Mouse (Mus musculus) thymus, adult 2 months (tissue): ENCODE data around the gene Olfr15. TPM values are rescaled to one million over a fixed set of nuclear protein-coding genes. Genes with fewer than 3 reads are reported as not detected.

Experiments used
- DNase-seq: peaks from one replicate; pipeline ENCODE4 v3.0.0; 2021
- H3K27ac ChIP-seq: fragments of 200-500 bp; 2 replicates; pipeline ENCODE4 v1.5.1; 2012; ENCODE audit warnings: low read length, control low read depth; ENCODE audit not compliant: control insufficient read depth, insufficient read depth
- H3K27me3 ChIP-seq: fragments of 200-500 bp; 2 replicates; pipeline ENCODE4 v1.6.1; 2012; ENCODE audit warnings: mild to moderate bottlenecking, low read length, moderate library complexity, mixed read lengths; ENCODE audit not compliant: control insufficient read depth, insufficient read depth
- H3K36me3 ChIP-seq: fragments of 200-500 bp; 2 replicates; pipeline ENCODE4 v1.6.1; 2012; ENCODE audit warnings: mild to moderate bottlenecking, low read length, moderate library complexity; ENCODE audit not compliant: control insufficient read depth, insufficient read depth
- H3K4me1 ChIP-seq: fragments of 200-500 bp; replicated peaks from 2 replicates; pipeline ENCODE4 v1.6.1; 2012; ENCODE audit warnings: low read length; ENCODE audit not compliant: control insufficient read depth, insufficient read depth
- H3K4me3 ChIP-seq: fragments of 200-500 bp; 2 replicates; pipeline ENCODE4 v1.5.1; 2012; ENCODE audit warnings: mild to moderate bottlenecking, low read length, control low read depth, moderate library complexity; ENCODE audit not compliant: control insufficient read depth, insufficient read depth
- CTCF ChIP-seq: fragments of 200-500 bp; IDR thresholded peaks from 2 replicates; pipeline ENCODE4 v1.5.1; 2012; ENCODE audit warnings: mild to moderate bottlenecking, control low read depth, low read length, moderate library complexity, borderline replicate concordance; ENCODE audit not compliant: control insufficient read depth, poor library complexity, insufficient read depth; ENCODE audit errors: extremely low read depth
- POLR2A ChIP-seq: fragments of 200-500 bp; IDR thresholded peaks from 2 replicates; pipeline ENCODE4 v1.6.1; 2012; ENCODE audit warnings: mild to moderate bottlenecking, low read length, control low read depth, moderate library complexity; ENCODE audit not compliant: control insufficient read depth, poor library complexity, insufficient read depth; ENCODE audit errors: extremely low read depth
- WGBS: fragments of 180-500 bp; shearing (Covaris S2); methylation state at CpG from one replicate; pipeline ENCODE4 v1.1.7; 2018; 5-methylcytosine and 5-hydroxymethylcytosine counted together
- polyA plus RNA-seq: library from polyadenylated mRNA; depleted of rRNA; stranded (reverse); fragments of >200 nt; gene quantifications from 2 replicates; pipeline ENCODE4 v1.2.3, GENCODE M21; 2012

Gene Olfr15
- polyA plus RNA-seq, 1 experiment = not detected

DNA sequence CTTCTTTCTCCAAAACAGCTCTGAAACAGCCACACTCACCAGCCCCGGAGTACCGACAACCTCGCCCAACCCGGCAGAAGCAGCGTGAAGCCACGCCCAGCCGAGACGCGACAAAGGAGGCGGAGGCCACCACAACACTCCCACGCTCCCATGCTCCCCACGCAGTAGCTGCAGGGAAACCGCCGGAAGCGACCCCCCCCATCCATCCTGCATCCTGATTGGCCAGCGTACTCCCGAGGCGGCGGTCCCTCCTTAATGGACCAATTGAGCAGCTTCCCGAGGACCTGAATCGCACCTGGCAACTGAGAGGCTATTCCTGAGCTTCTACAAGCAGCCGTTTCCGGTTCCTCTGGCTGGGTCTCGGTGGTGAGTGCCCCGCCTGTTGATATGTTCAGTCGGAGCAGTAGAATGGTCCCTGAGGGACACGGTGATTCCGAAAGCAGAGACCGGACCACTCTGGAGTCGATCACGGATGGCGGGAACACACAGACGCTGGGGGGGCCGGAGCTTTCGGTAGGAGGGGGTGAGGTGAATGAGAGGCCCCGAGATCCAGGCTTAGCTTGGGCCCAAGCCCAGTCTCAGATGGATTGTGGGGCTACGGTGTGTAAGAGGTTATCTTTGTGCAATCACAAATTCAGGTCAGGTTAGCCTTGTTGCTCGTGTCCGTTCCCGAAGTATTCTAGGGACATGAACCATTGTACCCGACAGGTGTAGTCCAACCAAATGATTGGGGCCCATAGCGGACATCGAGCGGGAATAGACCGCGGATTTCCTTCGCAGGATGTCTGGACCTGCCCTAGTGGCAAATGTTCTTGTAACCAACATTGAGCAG is 41.8 kb downstream of the Olfr15 start, which contains the start of gene Naa60:
Naa60 (plus strand) TSS at position 160 of the 832 bp plus-strand sequence.
- H3K27me3 ChIP-seq = no peaks in the 10 kb centered on the region
- TF ChIP-seq CTCF (peak; percentile 36; the same call in 1 of the 2 replicates), POLR2A (peak; percentile 27; the same call in 1 of the 2 replicates)
- H3K4me3 ChIP-seq = peak within 1 kb of the TSS; percentile 71
- peaks cover 7% of the 10 kb centered on the region for H3K4me1 ChIP-seq
- 5% methylated on average over 47 of the region's 47 CpGs for WGBS
- peak within 1 kb of the TSS; percentile 59 for H3K27ac ChIP-seq
- H3K36me3 ChIP-seq = no peaks in the 10 kb centered on the region
- DNase-seq = peak; percentile 93

GRCm38 (mm10) chr16:3876346-3876745 is 45.7 kb downstream of the Olfr15 start:
- Histone ChIP-seq H3K27ac (no peak overlapping the region), H3K4me3 (no peak overlapping the region), H3K4me1 (peaks cover 7% of the 10 kb centered on the region), H3K27me3 (no peaks in the 10 kb centered on the region), H3K36me3 (peaks cover 6% of the 10 kb centered on the region; the same call in 1 of the 2 replicates)
- WGBS = 98% methylated on average over 4 of the region's 4 CpGs
- no peak for TF ChIP-seq CTCF
- no peak for TF ChIP-seq POLR2A
- DNase-seq = no peak

DNA sequence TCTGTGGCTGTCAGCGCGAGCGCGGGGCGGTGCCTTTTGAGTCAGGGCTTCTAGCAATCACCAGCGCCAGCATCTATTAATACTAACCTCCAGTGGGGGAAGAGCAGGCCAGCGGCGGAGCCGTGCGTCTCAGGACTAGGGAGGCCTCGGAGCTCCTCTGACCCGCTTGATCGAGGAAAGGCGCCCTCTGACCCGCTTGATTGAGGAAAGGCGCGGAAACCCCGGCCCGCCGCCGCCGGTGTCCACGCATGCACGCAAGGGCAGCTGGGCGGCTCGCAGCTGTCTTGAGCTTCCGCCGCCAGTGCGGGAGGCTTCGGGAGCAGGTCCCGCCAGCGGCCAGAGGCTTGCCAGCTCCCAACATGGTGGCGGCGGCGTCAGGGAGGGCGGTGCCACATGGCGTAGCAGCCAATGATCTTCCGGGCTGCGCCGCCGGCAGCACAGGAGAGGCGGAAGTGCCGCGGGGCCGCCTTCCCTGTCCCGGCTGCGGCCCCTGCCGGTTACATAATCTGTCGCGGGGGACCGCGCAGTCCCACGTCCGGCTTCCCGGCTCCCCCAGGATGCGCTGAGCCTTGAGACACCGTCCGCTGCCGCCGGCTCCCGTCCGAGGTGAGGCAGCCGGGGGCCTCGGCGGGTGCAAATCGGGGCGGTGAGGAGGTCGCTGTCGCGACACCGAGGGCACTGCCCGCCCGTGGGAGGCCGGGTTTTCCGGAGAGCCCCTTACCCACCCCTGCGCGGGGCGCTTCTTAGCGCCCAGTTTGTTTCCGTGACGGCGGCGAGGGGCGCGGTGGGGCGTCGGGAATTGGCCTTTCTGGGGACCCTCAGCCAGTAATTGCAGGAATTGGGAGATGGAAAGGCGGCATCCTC is 53.8 kb downstream of the Olfr15 start, which contains the start of the genes Zfp597 and Gm20695:
Zfp597 (minus strand) TSS at position 361 of the 864 bp plus-strand sequence.
Gm20695 (plus strand) TSS at position 448 of the 864 bp plus-strand sequence.
- Histone ChIP-seq H3K4me3 (peak within 1 kb of the TSS; percentile 73), H3K27me3 (no peaks in the 10 kb centered on the region), H3K27ac (peak within 1 kb of the TSS; percentile 5; the same call in 1 of the 2 replicates), H3K4me1 (peaks cover 12% of the 10 kb centered on the region), H3K36me3 (peaks cover 3% of the 10 kb centered on the region; the same call in 1 of the 2 replicates)
- peak; percentile 95 for DNase-seq
- peak; percentile 85 for TF ChIP-seq POLR2A
- TF ChIP-seq CTCF = no peak
- WGBS = under 1% methylated on average over 88 of the region's 88 CpGs

GRCm38 (mm10) chr16:3885065-3885670 is 54.5 kb downstream of the Olfr15 start:
- TF ChIP-seq POLR2A (no peak), CTCF (no peak)
- H3K4me1 ChIP-seq = peaks cover 12% of the 10 kb centered on the region
- no peaks in the 10 kb centered on the region for H3K27me3 ChIP-seq
- peak overlapping the region; percentile 5; the same call in 1 of the 2 replicates for H3K27ac ChIP-seq
- 2% methylated on average over 10 of the region's 10 CpGs for WGBS
- H3K4me3 ChIP-seq = peak overlapping the region; percentile 73
- no peak for DNase-seq
- no peaks in the 10 kb centered on the region for H3K36me3 ChIP-seq

DNA sequence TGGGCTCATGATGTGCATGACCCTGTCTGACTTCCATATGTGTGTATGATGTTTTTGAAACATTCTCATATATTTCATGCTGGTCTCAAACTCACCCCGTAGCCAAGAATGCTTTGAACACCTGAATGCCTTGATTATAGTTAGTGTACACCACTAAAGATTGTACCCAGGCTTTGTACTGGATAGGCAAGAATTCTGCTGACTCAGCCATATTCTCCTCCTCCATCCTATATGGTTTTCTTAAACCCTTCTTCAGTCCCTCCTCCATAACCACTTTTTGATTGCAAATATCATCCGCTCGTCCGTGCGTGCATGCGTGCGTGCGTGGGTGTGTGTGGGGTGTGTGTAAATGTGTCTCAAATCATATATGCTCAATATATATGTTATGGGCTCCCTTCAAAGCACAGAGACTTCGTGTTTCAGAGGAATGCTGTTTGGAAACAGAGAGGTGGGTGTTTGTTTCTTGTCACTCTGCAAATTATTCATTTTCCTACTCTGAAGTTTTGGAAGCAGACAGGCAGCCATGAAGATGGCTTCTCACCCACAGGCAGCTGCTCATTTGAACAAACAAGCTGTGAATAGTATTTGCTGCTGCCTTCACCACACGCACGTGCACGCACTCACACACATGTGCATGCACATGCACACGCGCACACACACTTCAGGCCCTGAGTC is 61.1 kb downstream of the Olfr15 start:
- no peak overlapping the region for H3K27ac ChIP-seq
- H3K27me3 ChIP-seq = no peaks in the 10 kb centered on the region
- H3K4me1 ChIP-seq = peaks cover 9% of the 10 kb centered on the region
- TF ChIP-seq POLR2A (no peak), CTCF (no peak)
- 96% methylated on average over 14 of the region's 14 CpGs for WGBS
- H3K36me3 ChIP-seq = peaks cover 1% of the 10 kb centered on the region; the same call in 1 of the 2 replicates
- no peak overlapping the region for H3K4me3 ChIP-seq
- no peak for DNase-seq
